Mouse (Mus musculus) gastrocnemius, postnatal 10 days (tissue): ENCODE measurements around the gene Hccs. TPM values are rescaled to one million over a fixed set of nuclear protein-coding genes. Genes with fewer than 3 reads are reported as not detected.
A peak's percentile ranks its signal among the peaks of the same experiment; 100 is the strongest.
"Not testable (repeated sequence)": the region's sequence is repeated elsewhere in the genome, so short reads cannot be mapped to it uniquely, and the experiment has no call there.

Experiments used
- DNase-seq: peaks from one replicate; pipeline ENCODE4 v3.0.0; 2021; ENCODE audit warnings: mixed read lengths
- long read RNA-seq, 2 experiments: library from polyadenylated mRNA; stranded (forward); transcript quantifications; one replicate each; pipeline ENCODE4 v2.0.0; 2021
- total RNA-seq, 2 experiments: library from RNA; stranded (reverse); gene quantifications; 2 replicates each; pipeline ENCODE4 v1.2.3; 2021

Hccs gene
- total RNA-seq = 10 to 100 TPM; 22.5 to 24.9 TPM
- long read RNA-seq, experiment 1, transcript Hccs-201 (7 exons, 2,320 nt) = minor isoform, 17 of 64 reads
- long read RNA-seq, experiment 1, transcript Hccs-202 (7 exons, 2,473 nt) = major isoform, 43 of 64 reads
- long read RNA-seq, experiment 1, partial matches to known transcripts = 0 of 64 reads
- long read RNA-seq, experiment 1, other reads (novel, unspliced or antisense) = 4 of 64 reads
- long read RNA-seq, experiment 2, transcript Hccs-201 (7 exons, 2,320 nt) = minor isoform, 24 of 56 reads
- long read RNA-seq, experiment 2, transcript Hccs-202 (7 exons, 2,473 nt) = major isoform, 26 of 56 reads
- long read RNA-seq, experiment 2, partial matches to known transcripts = 0 of 56 reads
- long read RNA-seq, experiment 2, other reads (novel, unspliced or antisense) = 6 of 56 reads

GRCm38 (mm10) chrX:169319945-169320667 is at the start of gene Hccs:
Gene Hccs, minus strand, starts transcription at chrX:169320372.
- peak; percentile 81 for DNase-seq

GRCm38 (mm10) chrX:169357146-169357772 is 37.1 kb upstream of the Hccs start:
- no peak for DNase-seq

- no peak for DNase-seq
Observed at GRCm38 (mm10) chrX:169338213-169338612, 18.0 kb upstream of the Hccs start.

- DNase-seq = no peak
Observed at GRCm38 (mm10) chrX:169337559-169337958, 17.4 kb upstream of the Hccs start.

GRCm38 (mm10) chrX:169332264-169332663 is 12.1 kb upstream of the Hccs start:
- DNase-seq = peak; percentile 29

GRCm38 (mm10) chrX:169325929-169326595 is 5.9 kb upstream of the Hccs start:
- DNase-seq = no peak

- not testable (repeated sequence) for DNase-seq
Observed at GRCm38 (mm10) chrX:169320668-169321005, 465 bp upstream of the Hccs start.

- DNase-seq = no peak
Observed at GRCm38 (mm10) chrX:169319066-169319760, 959 bp downstream of the Hccs start.

- no peak for DNase-seq
Observed at GRCm38 (mm10) chrX:169308559-169308958, 11.6 kb downstream of the Hccs start.

- DNase-seq = peak; percentile 19
Observed at GRCm38 (mm10) chrX:169303945-169304344, 16.2 kb downstream of the Hccs start.

GRCm38 (mm10) chrX:169302271-169303045 is 17.7 kb downstream of the Hccs start:
- DNase-seq = peak; percentile 16

- no peak for DNase-seq
Observed at GRCm38 (mm10) chrX:169299579-169299978, 20.6 kb downstream of the Hccs start.

GRCm38 (mm10) chrX:169263433-169264172 is 56.6 kb downstream of the Hccs start:
- DNase-seq = no peak

GRCm38 (mm10) chrX:169262212-169262611 is 58.0 kb downstream of the Hccs start:
- no peak for DNase-seq

GRCm38 (mm10) chrX:169261034-169261433 is 59.1 kb downstream of the Hccs start:
- DNase-seq = no peak

GRCm38 (mm10) chrX:169256741-169257140 is 63.4 kb downstream of the Hccs start:
- no peak for DNase-seq

- no peak for DNase-seq
Observed at GRCm38 (mm10) chrX:169255915-169256314, 64.3 kb downstream of the Hccs start.

- DNase-seq = no peak
Observed at GRCm38 (mm10) chrX:169222357-169223062, 97.7 kb downstream of the Hccs start.

- DNase-seq = no peak
Observed at GRCm38 (mm10) chrX:169220064-169220463, 100.1 kb downstream of the Hccs start.

GRCm38 (mm10) chrX:169210019-169210418 is 110.2 kb downstream of the Hccs start:
- DNase-seq = no peak
